Mouse (Mus musculus) cerebellum, adult 11 months (tissue): ENCODE results near the gene Gm3646.

ENCODE experiments used
- DNase-seq: peaks from one replicate; pipeline ENCODE4 v3.0.0; 2022

The Gm3646 gene

DNA sequence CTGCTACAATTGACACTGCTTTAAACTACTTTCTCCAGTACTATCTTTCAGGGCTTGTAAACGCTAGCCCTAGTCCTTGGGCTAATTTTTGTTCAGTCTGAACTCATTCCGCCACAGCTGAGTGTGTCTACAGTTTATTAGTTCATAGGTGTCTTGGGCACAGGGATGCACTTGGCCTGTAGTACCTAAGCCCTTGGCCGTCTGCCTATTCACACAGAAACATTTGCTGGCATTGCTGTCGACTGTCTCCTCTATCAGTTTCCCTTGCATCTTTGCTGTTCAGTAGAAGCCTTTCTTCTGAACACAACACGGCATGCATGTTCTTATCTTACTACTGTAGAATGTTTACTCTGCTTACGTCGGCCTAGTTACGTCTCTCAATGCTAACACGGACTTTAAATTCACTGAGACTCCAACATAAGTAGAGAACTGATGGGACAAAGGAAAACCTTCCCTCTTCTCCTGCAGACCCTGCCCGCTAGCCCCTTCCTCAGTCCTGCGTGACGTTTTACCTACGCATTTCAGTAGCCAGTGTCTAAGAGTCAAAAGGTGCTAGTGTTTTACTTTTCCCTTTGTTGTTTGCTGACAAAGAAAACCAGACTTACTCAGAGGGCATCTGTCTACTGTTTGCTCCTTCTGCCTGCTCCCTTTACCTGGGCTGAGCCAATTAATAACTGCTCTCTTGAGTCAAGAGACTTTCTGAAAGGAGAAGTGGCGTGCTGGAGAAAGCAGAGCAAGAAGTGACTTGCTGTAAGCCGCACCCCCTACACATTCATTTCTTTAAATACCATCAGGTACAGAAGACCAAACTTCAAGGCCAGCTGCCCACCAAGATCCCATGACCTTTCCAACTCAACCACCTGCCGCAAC lies 25.8 kb downstream of the Gm3646 start:
- DNase-seq: no peak

DNA sequence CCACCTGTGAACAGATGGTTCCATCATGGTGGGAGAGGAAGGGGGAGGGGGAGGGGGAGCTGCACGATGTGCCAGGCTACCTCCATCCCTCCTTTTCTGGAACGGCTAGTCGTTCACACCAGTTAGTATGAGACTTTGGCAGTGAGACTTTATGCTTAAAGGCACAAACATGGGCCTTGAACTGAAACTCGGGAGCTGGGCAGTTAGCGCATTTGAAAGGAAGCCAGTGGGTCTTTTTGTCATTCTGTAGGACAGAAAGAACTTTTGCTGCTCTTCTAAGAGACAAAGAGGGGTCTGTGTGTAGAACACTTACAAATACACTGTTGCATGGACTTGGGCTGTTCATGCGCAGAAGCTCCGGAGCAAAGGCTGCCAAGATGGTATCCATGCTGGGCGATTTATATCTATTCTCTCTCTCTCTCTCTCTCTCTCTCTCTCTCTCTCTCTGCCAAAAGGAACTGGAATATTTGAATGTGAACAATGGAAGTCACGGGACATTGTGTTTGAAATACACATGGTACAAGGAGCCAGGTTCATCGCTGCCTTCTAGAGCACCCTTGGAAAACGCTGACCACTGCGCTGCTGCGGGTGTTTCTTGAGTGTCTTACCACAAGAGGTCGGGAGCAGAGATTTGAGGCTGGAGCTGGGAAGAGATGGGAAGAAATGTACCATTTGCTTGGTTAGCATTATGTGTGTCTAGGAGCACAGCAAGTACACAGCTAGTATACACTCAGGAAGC lies 31.0 kb downstream of the Gm3646 start:
- no peak for DNase-seq

DNA sequence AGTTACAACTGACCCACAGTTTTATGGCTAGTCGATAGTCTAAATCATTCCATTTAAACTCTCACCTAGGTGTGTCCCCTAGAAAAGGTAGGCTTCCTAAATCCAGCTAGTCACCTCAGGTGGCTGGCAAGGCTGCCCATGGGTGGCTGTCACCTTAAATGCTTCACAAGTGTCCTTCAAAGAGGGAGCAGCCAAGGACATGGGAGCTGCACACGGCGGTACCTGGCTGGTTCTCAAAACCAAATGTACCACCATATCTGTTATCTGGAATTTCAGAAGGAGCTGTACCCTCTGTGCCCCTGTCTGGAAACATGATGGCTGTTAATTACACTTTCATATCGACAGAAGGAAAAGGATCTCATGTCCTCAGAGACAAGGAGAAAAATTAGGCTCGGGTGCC lies 31.6 kb downstream of the Gm3646 start:
- no peak for DNase-seq

DNA sequence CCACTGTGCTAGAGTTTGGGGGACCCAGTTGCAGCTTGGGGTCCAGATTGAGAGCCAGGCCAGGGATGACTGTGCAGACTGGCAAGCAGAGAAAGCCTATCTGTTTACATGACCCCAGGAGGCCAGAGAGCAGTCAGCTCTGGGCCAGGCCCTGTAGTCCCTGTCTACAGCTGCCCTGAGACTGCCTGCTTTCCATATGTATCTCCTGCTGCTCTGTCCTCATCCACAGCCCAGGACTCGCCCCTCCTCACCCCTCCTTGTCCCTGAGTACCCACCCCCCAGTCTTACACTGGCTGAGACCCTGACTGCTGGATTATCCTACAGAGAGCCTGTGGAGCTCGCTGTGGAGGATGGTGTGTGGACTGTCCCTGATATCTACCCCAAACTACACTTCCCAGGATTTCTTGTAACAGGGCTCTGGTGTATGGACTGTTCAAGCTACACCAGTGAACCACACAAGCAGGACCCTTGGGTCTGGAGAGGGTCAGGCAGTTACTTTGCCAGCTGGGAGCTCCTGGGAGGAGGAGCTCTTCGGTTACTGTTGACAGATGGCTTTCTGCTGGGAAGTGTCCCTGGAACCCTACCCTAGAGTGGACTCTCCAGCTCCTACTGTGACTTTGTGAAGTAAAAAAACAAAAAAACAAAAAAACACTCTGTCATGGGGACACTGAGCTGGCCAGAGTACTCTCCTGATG lies 32.6 kb downstream of the Gm3646 start:
- no peak for DNase-seq

DNA sequence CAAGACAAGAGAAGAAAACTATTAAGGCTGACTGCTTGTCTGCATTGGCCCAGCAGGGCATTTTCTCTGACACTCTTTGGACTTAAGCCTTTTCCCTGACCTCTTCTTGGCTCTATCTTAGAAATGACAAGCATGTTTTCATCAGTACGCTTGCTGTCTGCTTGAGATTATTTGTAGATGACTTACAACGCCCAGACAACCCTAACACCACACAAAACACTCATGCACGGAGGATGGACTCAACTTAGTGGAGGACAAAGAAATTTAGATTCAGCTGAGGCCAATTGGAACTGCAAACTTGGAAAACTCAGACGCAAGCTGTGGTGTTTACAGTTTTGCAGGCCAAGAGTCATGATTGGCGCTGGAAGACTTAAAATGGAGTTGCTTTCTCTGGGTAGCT lies 34.7 kb downstream of the Gm3646 start:
- no peak for DNase-seq

DNA sequence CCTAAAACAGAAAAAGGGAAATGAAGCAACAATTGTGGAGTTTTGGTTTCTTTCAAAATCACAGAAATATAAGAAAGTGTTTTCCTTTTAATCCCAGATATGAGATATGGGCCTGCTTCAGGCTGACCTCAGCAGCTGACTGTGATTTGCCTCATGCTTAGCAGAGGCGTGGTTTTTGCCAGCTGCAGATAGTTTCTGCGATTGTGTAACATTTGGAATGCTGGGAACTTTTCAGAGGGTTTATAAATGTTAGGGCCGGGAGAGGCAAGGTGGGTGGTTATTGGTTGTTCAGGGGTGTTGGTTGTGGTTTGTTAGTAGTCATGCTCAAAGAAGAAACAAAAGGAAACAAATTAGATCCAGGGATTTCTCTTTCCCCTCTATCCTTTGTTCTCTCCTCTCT lies 37.1 kb downstream of the Gm3646 start:
- DNase-seq: no peak

DNA sequence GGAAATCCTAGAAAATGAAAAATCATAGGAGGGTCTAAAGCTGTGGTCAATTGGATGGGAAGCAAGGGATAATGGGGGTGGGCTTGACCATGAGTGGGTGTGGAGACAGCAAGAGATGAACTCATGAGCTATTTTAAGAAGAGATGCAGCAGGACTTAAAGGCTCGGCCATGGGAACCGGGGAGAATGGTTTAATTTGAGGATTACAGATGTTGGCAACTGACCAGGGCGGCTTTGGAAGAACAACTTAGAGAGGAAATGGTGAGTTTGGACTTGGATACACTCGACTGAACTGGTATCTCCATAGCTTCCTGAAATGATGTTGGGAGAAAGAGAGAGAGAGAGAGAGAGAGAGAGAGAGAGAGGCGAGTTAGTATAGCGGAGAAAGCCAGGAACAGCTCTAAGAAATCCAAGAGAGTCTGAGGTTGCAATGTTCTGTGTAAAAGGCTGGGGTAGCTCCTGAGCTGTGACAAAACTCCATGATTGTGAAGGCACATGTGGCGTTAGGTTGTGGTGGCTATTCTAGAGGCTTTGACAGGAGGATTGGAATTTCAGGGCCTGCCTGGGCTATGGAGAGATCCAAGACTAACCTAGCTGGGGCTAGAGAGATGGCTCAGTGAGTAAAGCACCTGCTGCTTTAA lies 39.2 kb downstream of the Gm3646 start:
- DNase-seq: no peak

DNA sequence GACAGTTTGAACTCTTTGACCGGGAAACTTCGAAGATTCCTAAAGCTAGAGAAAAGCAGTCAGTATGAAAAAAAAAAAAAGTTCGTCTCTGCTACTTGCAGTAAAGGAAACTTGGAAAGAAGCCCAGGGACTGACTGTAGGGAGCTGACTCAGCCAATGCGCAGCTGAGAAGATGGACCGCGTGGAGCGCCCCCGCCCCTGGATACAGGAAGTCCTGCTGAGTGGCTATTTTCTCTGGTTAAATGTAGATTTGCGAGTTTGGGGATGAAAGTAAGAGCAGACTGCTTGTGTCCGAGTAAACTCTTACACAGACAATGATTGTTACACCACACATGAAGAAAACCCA lies 43.1 kb downstream of the Gm3646 start:
- DNase-seq: no peak

DNA sequence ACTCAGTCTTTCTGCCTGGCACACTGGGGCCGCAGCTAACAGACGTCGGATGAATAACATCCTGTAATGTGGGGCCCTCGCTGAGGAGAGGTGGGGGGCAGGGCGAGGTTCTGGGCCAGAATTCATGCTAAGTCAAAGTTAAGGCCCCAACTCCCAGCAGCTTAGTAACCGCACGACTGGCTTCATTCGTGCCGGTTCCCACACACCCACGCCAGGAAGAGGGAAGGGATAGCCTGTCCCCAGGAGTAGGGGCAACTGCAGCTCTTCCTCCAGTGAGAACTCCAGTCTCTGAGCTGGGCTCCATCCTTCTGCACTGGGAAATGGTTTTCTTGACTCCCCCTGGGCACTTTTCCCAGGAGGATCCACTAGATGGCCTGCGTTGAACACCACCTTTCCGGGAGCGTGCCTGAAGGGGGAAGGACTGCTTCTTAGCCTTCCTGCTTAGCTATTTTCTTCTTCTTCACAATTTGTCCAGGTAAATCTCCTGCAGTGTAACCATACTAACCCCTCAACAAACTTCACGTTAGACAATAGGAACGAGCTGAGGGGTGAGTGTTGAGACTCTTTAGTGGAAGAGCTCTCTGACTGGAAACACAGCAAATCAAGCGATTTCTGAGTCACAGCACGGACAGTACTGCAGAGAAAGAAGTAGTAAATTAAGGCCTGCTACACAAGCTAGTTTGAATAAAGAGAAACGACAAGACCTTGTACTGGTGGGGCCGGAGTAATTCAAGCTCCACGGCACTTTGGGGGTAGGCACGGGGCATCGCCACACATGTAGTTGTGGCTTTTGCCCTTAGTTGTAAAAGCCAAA lies 43.7 kb downstream of the Gm3646 start:
- peak; percentile 65 for DNase-seq

DNA sequence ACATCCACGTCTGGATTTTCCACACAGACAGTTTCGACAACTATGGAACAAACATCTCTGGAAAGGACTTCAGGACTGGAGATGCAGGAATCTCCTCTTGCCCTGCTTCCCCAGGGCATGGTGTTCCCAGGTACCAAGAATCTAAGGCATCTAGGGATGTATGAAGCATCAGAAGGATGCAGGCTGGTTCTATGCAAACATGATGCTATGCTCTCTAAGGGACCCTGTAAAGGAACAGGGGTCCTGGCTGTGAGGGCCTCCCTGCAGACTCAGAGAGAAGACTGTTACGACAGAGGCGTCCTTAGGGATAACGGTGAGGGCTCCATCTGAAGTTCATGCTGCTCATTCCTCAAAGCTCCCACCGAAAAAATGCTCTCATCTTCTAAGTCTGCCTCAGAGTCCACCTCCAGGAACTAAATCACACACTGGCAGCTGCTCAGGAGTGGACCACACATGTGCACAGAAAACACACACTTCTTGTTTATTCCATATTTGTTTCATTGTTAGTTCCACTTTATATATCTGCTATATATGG lies 44.9 kb downstream of the Gm3646 start:
- DNase-seq: no peak

DNA sequence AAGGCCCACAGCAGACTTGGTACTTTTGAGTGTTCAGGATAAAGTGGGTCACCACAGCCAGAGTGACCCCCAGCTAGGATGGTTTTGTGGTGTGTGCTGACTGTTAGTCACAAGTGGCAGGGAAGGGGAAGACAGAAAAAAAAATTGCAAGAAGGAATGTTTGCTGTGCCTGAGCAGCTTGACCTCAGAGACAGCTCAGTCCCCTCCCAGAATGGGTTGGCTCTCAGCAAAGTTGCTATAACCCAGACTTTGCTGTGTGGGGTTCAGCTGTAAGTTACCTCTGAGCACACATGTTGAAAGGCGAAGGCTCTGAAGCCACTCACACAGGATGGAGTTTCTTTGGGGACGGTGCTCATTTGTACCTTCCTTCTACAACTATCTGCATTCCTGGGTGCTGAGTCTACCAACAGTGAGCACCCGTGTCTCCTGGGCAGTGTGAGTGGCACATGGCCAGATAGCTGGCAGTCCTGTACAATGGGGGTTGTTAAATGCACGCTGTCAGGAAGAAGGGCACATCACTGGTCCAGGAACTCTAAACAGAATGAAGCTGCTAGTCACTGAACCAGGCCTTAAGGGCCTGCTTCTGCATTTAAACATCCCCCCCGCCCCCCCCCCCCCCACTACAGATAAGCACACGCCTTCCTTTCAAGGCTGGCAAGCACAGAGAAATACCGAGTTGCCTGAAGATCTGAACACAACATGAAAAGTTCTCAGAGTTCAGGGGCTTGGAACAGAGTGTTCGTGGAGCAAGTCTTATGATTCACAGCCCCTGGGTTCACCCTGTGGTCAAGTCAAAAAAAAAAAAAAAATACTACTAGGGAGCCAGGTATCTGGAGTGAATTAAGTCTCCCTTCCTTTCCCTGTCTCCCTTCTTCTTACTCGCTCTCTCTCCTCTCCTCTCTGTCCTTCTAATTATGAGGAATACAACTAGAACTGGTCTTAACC lies 45.6 kb downstream of the Gm3646 start:
- no peak for DNase-seq

DNA sequence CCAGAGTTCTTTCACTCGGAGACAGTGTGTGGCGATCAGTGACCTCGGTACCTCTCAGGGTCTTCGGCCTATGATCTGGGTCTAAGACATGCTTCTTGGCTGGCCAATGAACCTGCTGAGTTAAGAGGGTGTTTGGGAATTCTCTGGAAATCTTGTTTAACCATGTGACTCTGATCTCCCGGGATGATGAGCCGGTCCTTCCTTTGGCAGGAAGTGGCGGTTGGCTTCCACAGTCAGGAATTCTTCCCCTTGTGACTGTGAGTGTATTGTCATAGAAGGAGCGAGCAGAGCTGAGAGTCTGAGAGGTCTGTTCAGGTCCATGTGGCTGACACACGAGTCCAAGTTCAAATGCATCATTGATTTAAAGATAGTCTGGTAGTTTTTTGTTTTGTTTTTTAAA lies 46.9 kb downstream of the Gm3646 start:
- no peak for DNase-seq

DNA sequence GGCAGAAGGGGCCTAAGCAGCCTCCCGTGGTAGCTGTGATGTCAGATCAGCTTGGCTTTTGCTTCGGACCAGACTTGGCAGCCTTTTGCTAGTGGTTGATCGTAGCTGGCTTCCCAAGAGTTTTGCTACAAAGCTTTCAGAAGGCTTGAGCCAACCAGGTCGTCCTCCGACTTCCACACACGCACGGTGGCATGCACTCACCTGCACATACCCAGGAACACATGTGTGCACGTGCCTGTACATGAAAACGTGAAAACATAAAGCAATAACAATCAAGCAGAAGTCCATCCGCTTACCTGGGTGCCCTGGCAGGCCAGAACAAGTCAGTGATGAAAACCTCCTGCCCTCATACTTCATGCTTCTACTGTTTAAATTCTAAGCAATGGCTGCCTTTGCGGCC lies 48.2 kb downstream of the Gm3646 start:
- DNase-seq: no peak

DNA sequence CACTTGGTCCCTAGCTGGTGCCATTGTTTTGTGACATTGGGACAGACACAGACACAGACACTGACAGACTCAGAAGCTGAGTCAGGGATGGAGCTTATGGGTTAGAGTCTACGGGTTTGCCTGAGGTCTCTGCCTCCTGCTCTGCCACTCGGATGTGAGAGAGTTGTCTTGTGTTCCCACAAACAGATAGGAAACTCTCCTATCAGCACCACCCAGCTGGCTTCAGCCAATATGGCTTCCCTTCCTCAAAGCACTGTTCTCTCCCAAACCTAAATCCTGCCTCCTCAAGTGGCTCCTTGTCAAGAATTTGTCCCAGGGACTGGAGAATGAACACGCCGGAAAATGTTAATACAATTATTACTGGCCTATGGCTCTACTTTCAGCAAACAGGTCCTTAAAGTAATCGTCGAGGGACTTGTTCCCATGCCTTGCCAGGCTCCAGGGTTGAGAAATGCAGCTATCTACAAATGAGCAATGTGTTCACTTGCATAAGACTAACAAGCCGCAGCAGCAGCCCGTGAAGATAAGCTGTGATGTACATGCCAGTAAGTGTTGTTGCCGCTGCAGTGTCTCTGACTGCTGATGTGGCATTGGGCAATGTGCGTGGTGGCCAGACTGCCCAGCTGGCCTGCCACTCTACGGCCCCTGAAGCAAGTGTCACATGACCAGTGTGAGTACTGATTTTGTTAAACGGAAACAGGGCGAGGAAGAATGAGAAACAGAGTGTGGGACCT lies 50.7 kb downstream of the Gm3646 start:
- DNase-seq: no peak
